Mouse (Mus musculus): Measurements from ENCODE around the gene Sorbs2.

The Sorbs2 gene

GRCm38 (mm10) chr8:45579714-45580543 lies 72.3 kb downstream of the Sorbs2 start:
- DNase-seq (ENCODE audit: low spot score in 2 of 2): no peak

- DNase-seq (ENCODE audit: low spot score in 2 of 2): no peak
Observed at GRCm38 (mm10) chr8:45580544-45580866, 72.9 kb downstream of the Sorbs2 start.

GRCm38 (mm10) chr8:45583856-45584255 lies 76.3 kb downstream of the Sorbs2 start:
- DNase-seq (ENCODE audit: low spot score in 2 of 2): no peak

- DNase-seq (ENCODE audit: low spot score in 2 of 2): no peak
Observed at GRCm38 (mm10) chr8:45584390-45585052, 76.9 kb downstream of the Sorbs2 start.

GRCm38 (mm10) chr8:45585158-45585557 lies 77.6 kb downstream of the Sorbs2 start:
- no peak for DNase-seq (ENCODE audit: low spot score in 2 of 2)

GRCm38 (mm10) chr8:45587011-45587410 lies 79.4 kb downstream of the Sorbs2 start:
- DNase-seq (ENCODE audit: low spot score in 2 of 2): no peak

- no peak for DNase-seq (ENCODE audit: low spot score in 2 of 2)
Observed at GRCm38 (mm10) chr8:45591888-45592287, 84.3 kb downstream of the Sorbs2 start.

- DNase-seq (ENCODE audit: low spot score in 2 of 2): no peak
Observed at GRCm38 (mm10) chr8:45593711-45594110, 86.1 kb downstream of the Sorbs2 start.

- DNase-seq (ENCODE audit: low spot score in 2 of 2): no peak
Observed at GRCm38 (mm10) chr8:45595983-45596382, 88.4 kb downstream of the Sorbs2 start.

GRCm38 (mm10) chr8:45596591-45596990 lies 89.0 kb downstream of the Sorbs2 start:
- DNase-seq (ENCODE audit: low spot score in 2 of 2): no peak

- no peak for DNase-seq (ENCODE audit: low spot score in 2 of 2)
Observed at GRCm38 (mm10) chr8:45597631-45598420, 90.2 kb downstream of the Sorbs2 start.

GRCm38 (mm10) chr8:45598883-45599282 lies 91.3 kb downstream of the Sorbs2 start:
- DNase-seq (ENCODE audit: low spot score in 2 of 2): no peak

GRCm38 (mm10) chr8:45602019-45602418 lies 94.4 kb downstream of the Sorbs2 start:
- DNase-seq (ENCODE audit: low spot score in 2 of 2): no peak

GRCm38 (mm10) chr8:45605419-45605818 lies 97.8 kb downstream of the Sorbs2 start:
- DNase-seq (ENCODE audit: low spot score in 2 of 2): no peak

- DNase-seq (ENCODE audit: low spot score in 2 of 2): no peak
Observed at GRCm38 (mm10) chr8:45607012-45607411, 99.4 kb downstream of the Sorbs2 start.

GRCm38 (mm10) chr8:45608413-45608812 lies 100.8 kb downstream of the Sorbs2 start:
- no peak for DNase-seq (ENCODE audit: low spot score in 2 of 2)

- DNase-seq (ENCODE audit: low spot score in 2 of 2): no peak
Observed at GRCm38 (mm10) chr8:45610426-45611215, 103.0 kb downstream of the Sorbs2 start.

GRCm38 (mm10) chr8:45611320-45611719 lies 103.7 kb downstream of the Sorbs2 start:
- no peak for DNase-seq (ENCODE audit: low spot score in 2 of 2)

GRCm38 (mm10) chr8:45614610-45615009 lies 107.0 kb downstream of the Sorbs2 start:
- no peak for DNase-seq (ENCODE audit: low spot score in 2 of 2)

GRCm38 (mm10) chr8:45615050-45615449 lies 107.5 kb downstream of the Sorbs2 start:
- no peak for DNase-seq (ENCODE audit: low spot score in 2 of 2)

- DNase-seq (ENCODE audit: low spot score in 2 of 2): no peak
Observed at GRCm38 (mm10) chr8:45615551-45615950, 108.0 kb downstream of the Sorbs2 start.

Data from spleen, postnatal 14 days (tissue).